Mouse (Mus musculus): Measurements from ENCODE around the gene Cdc123.
"Not testable (repeated sequence)": the region's sequence is repeated elsewhere in the genome, so short reads cannot be mapped to it uniquely, and the experiment has no call there.

The Cdc123 gene

GRCm38 (mm10) chr2:5844873-5845631 is at the start of gene Cdc123, which contains the start of gene Nudt5:
Gene Cdc123, minus strand, starts transcription at chr2:5845164.
Gene Nudt5, plus strand, starts transcription at chr2:5845019.
- DNase-seq (ENCODE audit: low read depth, low spot score), result peak; percentile 70

- no peak for DNase-seq (ENCODE audit: low read depth, low spot score)
Measured at GRCm38 (mm10) chr2:5894296-5894695, 49.3 kb upstream of the Cdc123 start.

GRCm38 (mm10) chr2:5889412-5889811 is 44.4 kb upstream of the Cdc123 start:
- DNase-seq (ENCODE audit: low read depth, low spot score), result no peak

- no peak for DNase-seq (ENCODE audit: low read depth, low spot score)
Measured at GRCm38 (mm10) chr2:5888865-5889264, 43.9 kb upstream of the Cdc123 start.

GRCm38 (mm10) chr2:5877446-5877845 is 32.5 kb upstream of the Cdc123 start:
- DNase-seq (ENCODE audit: low read depth, low spot score), result no peak

- no peak for DNase-seq (ENCODE audit: low read depth, low spot score)
Measured at GRCm38 (mm10) chr2:5869746-5870145, 24.8 kb upstream of the Cdc123 start.

- no peak for DNase-seq (ENCODE audit: low read depth, low spot score)
Measured at GRCm38 (mm10) chr2:5867681-5868080, 22.7 kb upstream of the Cdc123 start.

- no peak for DNase-seq (ENCODE audit: low read depth, low spot score)
Measured at GRCm38 (mm10) chr2:5862834-5863233, 17.9 kb upstream of the Cdc123 start, which contains the start of gene Gm13199. Gene Gm13199, minus strand, starts transcription at chr2:5862934.

- DNase-seq (ENCODE audit: low read depth, low spot score), result no peak
Measured at GRCm38 (mm10) chr2:5851866-5852265, 6.9 kb upstream of the Cdc123 start.

- no peak for DNase-seq (ENCODE audit: low read depth, low spot score)
Measured at GRCm38 (mm10) chr2:5851116-5851515, 6.2 kb upstream of the Cdc123 start.

GRCm38 (mm10) chr2:5845826-5846225 is 862 bp upstream of the Cdc123 start:
- DNase-seq (ENCODE audit: low read depth, low spot score), result no peak

- DNase-seq (ENCODE audit: low read depth, low spot score), result no peak
Measured at GRCm38 (mm10) chr2:5844181-5844872, 637 bp downstream of the Cdc123 start.

- no peak for DNase-seq (ENCODE audit: low read depth, low spot score)
Measured at GRCm38 (mm10) chr2:5840815-5841214, 4.1 kb downstream of the Cdc123 start.

GRCm38 (mm10) chr2:5825265-5825913 is 19.6 kb downstream of the Cdc123 start:
- no peak for DNase-seq (ENCODE audit: low read depth, low spot score)

GRCm38 (mm10) chr2:5824685-5825084 is 20.3 kb downstream of the Cdc123 start:
- DNase-seq (ENCODE audit: low read depth, low spot score), result no peak

- no peak for DNase-seq (ENCODE audit: low read depth, low spot score)
Measured at GRCm38 (mm10) chr2:5824213-5824612, 20.8 kb downstream of the Cdc123 start.

- no peak for DNase-seq (ENCODE audit: low read depth, low spot score)
Measured at GRCm38 (mm10) chr2:5822449-5822848, 22.5 kb downstream of the Cdc123 start.

- no peak for DNase-seq (ENCODE audit: low read depth, low spot score)
Measured at GRCm38 (mm10) chr2:5821264-5821663, 23.7 kb downstream of the Cdc123 start.

GRCm38 (mm10) chr2:5811235-5811782 is 33.7 kb downstream of the Cdc123 start:
- no peak for DNase-seq (ENCODE audit: low read depth, low spot score)

- DNase-seq (ENCODE audit: low read depth, low spot score), result no peak
Measured at GRCm38 (mm10) chr2:5810036-5810718, 34.8 kb downstream of the Cdc123 start.

GRCm38 (mm10) chr2:5806201-5806600 is 38.8 kb downstream of the Cdc123 start:
- DNase-seq (ENCODE audit: low read depth, low spot score), result not testable (repeated sequence)

All from WW6 (cell line).